Mouse (Mus musculus): ENCODE measurements around the gene Fcgr1. TPM values are rescaled to one million over a fixed set of nuclear protein-coding genes. Genes with fewer than 3 reads are reported as not detected.

Gene Fcgr1
- polyA plus RNA-seq, 1 experiment from 2014 or later = 1.3 TPM

DNA sequence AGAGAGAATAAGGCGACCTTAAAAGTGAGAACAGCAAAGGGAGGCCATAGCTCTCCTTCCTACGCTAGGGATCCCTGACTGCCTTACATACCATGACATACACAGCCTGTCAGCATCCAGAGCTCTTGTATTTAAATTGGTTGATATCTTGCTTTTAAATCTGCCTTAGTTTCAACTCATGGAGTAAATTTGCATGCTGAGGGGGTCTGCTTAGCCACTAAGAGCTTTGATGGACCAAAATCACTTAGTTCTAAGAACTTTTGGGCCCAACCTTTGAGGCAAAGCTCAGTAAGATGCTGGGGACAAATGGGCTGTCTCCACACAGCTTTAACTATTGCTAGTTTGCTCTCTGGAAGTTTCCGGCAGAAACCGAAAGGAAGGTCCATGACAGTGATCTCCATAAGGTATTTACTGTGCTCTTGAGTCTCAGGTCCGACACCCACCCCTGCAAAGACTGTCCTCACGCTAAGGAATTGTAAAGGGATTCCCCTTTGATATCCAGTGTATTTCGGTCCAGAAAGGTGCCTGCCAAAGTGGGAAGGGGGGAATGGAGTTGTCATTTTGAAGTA lies 56.4 kb downstream of the Fcgr1 start:
- Histone ChIP-seq H3K9me3 (no peaks in the 10 kb centered on the region), H3K27ac (replicated peaks) (peak overlapping the region; percentile 90), H3K4me3 (peak overlapping the region; percentile 60), H3K4me1 (peaks cover 22% of the 10 kb centered on the region), H3K36me3 (replicated peaks) (no peaks in the 10 kb centered on the region), H3K27me3 (replicated peaks; ENCODE audit: low read depth, poor library complexity, severe bottlenecking) (no peaks in the 10 kb centered on the region)
- DNase-seq (ENCODE audit: low spot score) = peak; percentile 52
- 31% methylated on average over 7 of the region's 7 CpGs for WGBS

DNA sequence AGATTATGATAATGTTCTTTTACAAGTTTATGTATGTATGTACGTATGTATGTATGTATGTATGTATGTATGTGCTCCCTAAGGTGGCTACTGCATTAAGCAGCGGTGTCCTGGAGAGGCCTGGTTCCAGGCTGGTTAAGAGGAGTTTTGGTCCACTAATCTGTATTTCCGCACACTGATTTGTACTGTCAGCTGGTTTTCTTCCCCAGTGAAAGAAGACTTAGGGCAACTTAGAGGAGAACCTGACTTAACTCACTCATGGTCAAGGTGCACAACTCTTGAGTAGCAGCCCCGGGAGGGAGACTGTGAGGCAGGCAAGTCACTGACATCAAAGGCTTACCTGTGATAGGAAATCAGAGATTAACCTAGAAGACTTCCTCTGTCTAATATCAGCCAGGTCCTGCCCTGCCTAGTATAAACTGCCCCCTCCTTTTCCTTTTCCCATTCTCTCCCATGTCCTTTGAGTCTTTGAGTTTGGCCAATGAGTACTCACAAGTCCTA lies 56.9 kb downstream of the Fcgr1 start:
- DNase-seq (ENCODE audit: low spot score) = peak; percentile 33
- peak overlapping the region; percentile 60 for H3K4me3 ChIP-seq
- no peaks in the 10 kb centered on the region for H3K27me3 ChIP-seq (replicated peaks; ENCODE audit: low read depth, poor library complexity, severe bottlenecking)
- H3K4me1 ChIP-seq = peaks cover 19% of the 10 kb centered on the region
- H3K27ac ChIP-seq (replicated peaks) = peak overlapping the region; percentile 90
- 82% methylated on average over 4 of the region's 4 CpGs for WGBS
- H3K9me3 ChIP-seq = no peaks in the 10 kb centered on the region
- no peaks in the 10 kb centered on the region for H3K36me3 ChIP-seq (replicated peaks)

DNA sequence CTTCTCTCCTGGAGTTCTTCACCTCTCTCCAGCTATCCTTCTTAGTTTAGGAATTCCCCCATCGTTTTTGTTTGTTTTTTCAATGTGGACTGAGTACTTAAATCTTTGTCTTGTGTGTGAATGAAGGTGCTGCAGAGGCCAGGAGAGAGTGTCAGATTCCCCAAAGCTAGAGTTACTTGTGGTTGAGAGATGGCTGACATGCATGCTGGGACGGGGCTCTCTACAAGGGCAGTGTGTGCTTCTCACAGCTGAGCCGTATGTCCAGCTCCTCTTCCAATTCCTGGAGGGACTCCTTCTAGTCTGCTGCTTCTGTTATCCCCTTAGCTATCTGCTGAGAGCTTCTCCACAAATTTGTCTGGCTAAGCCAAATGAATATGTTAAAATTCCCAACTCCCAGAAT lies 57.9 kb downstream of the Fcgr1 start:
- Histone ChIP-seq H3K4me3 (no peak overlapping the region; the same call in 1 of the 2 replicates), H3K27me3 (replicated peaks; ENCODE audit: low read depth, poor library complexity, severe bottlenecking) (no peaks in the 10 kb centered on the region), H3K4me1 (peaks cover 16% of the 10 kb centered on the region), H3K9me3 (no peaks in the 10 kb centered on the region), H3K27ac (replicated peaks) (no peak overlapping the region; the same call in 1 of the 2 replicates), H3K36me3 (replicated peaks) (no peaks in the 10 kb centered on the region)
- no peak for DNase-seq (ENCODE audit: low spot score)
- 52% methylated on average over 3 of the region's 3 CpGs for WGBS

DNA sequence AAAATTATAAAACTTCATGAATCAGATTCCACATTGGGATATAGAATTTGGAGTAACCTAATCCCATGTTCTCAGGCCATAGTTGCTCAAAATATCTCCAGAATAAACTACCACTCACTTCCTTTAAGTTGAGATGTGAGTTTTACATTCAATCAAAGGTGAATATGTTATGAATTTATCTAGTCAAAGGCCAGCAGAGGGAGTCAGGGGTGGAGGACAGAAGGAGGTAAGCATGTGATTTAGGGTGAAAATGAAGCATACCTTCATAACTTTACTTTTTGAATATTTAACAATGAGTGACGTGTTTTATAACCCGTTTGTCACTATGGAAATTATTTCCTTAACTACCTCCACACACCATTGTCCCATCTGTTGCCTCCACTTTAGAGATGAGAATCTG lies 58.9 kb downstream of the Fcgr1 start:
- Histone ChIP-seq H3K4me3 (no peak overlapping the region), H3K27me3 (replicated peaks; ENCODE audit: low read depth, poor library complexity, severe bottlenecking) (no peaks in the 10 kb centered on the region), H3K9me3 (no peaks in the 10 kb centered on the region), H3K36me3 (replicated peaks) (no peaks in the 10 kb centered on the region), H3K27ac (replicated peaks) (no peak overlapping the region), H3K4me1 (peaks cover 11% of the 10 kb centered on the region)
- 88% methylated on average over 2 of the region's 2 CpGs for WGBS
- DNase-seq (ENCODE audit: low spot score) = no peak

Small RNA genes within 50 kb of the gene (microRNA-seq; reads per million reads assigned to microRNA genes)
- gene Gm47311 (not detected), gene Gm47313 (not detected)

Other genes starting within 250 kb of the Fcgr1 start
- 22.4 and 26.5 TPM in 2 replicates for gene Vps45, start 235.5 kb downstream of the Fcgr1 start, polyA plus RNA-seq (2016; fragmentation: Nextera tagmentation; extraction: Ambion mirVana)
- gene Otud7b, start 189.4 kb downstream of the Fcgr1 start, polyA plus RNA-seq (2016; fragmentation: Nextera tagmentation; extraction: Ambion mirVana) = 20.8 and 21.7 TPM in 2 replicates
- 8.0 and 12.5 TPM in 2 replicates for gene Mtmr11, start 132.0 kb downstream of the Fcgr1 start, polyA plus RNA-seq (2016; fragmentation: Nextera tagmentation; extraction: Ambion mirVana)
- 299 and 302 TPM in 2 replicates for gene Sf3b4, start 121.6 kb downstream of the Fcgr1 start, polyA plus RNA-seq (2016; fragmentation: Nextera tagmentation; extraction: Ambion mirVana)
- gene Sv2a, start 112.8 kb downstream of the Fcgr1 start, polyA plus RNA-seq (2016; fragmentation: Nextera tagmentation; extraction: Ambion mirVana) = 3.0 and 3.9 TPM in 2 replicates
- 76.4 and 80.4 TPM in 2 replicates for gene Bola1, start 74.3 kb downstream of the Fcgr1 start, polyA plus RNA-seq (2016; fragmentation: Nextera tagmentation; extraction: Ambion mirVana)
- 0.92 and 1.4 TPM in 2 replicates for gene Hist2h2ab, start 74.1 kb downstream of the Fcgr1 start, polyA plus RNA-seq (2016; fragmentation: Nextera tagmentation; extraction: Ambion mirVana)
- 11.7 and 12.5 TPM in 2 replicates for gene Hist2h2ac, start 73.1 kb downstream of the Fcgr1 start, polyA plus RNA-seq (2016; fragmentation: Nextera tagmentation; extraction: Ambion mirVana)
- gene Hist2h2be, start 72.8 kb downstream of the Fcgr1 start, polyA plus RNA-seq (2016; fragmentation: Nextera tagmentation; extraction: Ambion mirVana) = 6.4 and 7.8 TPM in 2 replicates
- gene Hist2h3c2, start 54.8 kb downstream of the Fcgr1 start, polyA plus RNA-seq (2016; fragmentation: Nextera tagmentation; extraction: Ambion mirVana) = 4.9 and 6.6 TPM in 2 replicates
- gene Hist2h2aa2, start 53.7 kb downstream of the Fcgr1 start, polyA plus RNA-seq (2016; fragmentation: Nextera tagmentation; extraction: Ambion mirVana) = 26.6 and 32.1 TPM in 2 replicates
- gene Hist2h2aa1, start 48.5 kb downstream of the Fcgr1 start, polyA plus RNA-seq (2016; fragmentation: Nextera tagmentation; extraction: Ambion mirVana) = 4.8 and 8.6 TPM in 2 replicates
- gene Hist2h3c1, start 47.3 kb downstream of the Fcgr1 start, polyA plus RNA-seq (2016; fragmentation: Nextera tagmentation; extraction: Ambion mirVana) = 0.52 and 0.81 TPM in 2 replicates
- 12.8 TPM in 2 replicates for gene Hist2h4, start 30.7 kb downstream of the Fcgr1 start, polyA plus RNA-seq (2016; fragmentation: Nextera tagmentation; extraction: Ambion mirVana)
- 44.4 and 48.2 TPM in 2 replicates for gene Hist2h3b, start 25.3 kb downstream of the Fcgr1 start, polyA plus RNA-seq (2016; fragmentation: Nextera tagmentation; extraction: Ambion mirVana)
- gene Hist2h2bb, start 24.2 kb downstream of the Fcgr1 start, polyA plus RNA-seq (2016; fragmentation: Nextera tagmentation; extraction: Ambion mirVana) = 5.8 and 11.3 TPM in 2 replicates
- gene BC107364, start 158.3 kb upstream of the Fcgr1 start, polyA plus RNA-seq (2016; fragmentation: Nextera tagmentation; extraction: Ambion mirVana) = not detected in 2 replicates
- gene Hfe2, start 231.2 kb upstream of the Fcgr1 start, polyA plus RNA-seq (2016; fragmentation: Nextera tagmentation; extraction: Ambion mirVana) = 1.4 and 1.5 TPM in 2 replicates

All from embryonic facial prominence, embryonic 10.5 days (tissue).